Mouse (Mus musculus): ENCODE measurements around the gene Adh1.

- TF ChIP-seq CTCF (conservative IDR thresholded peaks at IDR 0.05; ENCODE audit: insufficient read depth, insufficient read length, low read depth, low read length) (no peak), POLR2A (IDR thresholded peaks at IDR 0.05; ENCODE audit: low read depth, low read length) (no peak)
Measured at GRCm38 (mm10) chr3:138246511-138247020, 14.2 kb upstream of the Adh1 start.

Measured in kidney, adult 2 months (tissue).